Mouse (Mus musculus) cortical plate, adult 2 months (tissue): ENCODE measurements at regions not wholly inside any gene's neighbourhood (a gene's known extent, or its start where the extent isn't known, plus 50 kb on each side); places are given as distances from the start of the nearest gene placed in this dataset.

Experiments
- CTCF ChIP-seq: fragments of 200-500 bp; IDR thresholded peaks from 2 replicates; pipeline ENCODE4 v1.5.1; 2011; ENCODE audit warnings: mild to moderate bottlenecking, control low read depth, low read length; ENCODE audit not compliant: insufficient read depth; ENCODE audit errors: extremely low read depth
- POLR2A ChIP-seq: fragments of 200-500 bp; IDR thresholded peaks from 2 replicates; pipeline ENCODE4 v1.6.1; 2011; ENCODE audit warnings: mild to moderate bottlenecking, low read length, control low read depth; ENCODE audit not compliant: insufficient read depth; ENCODE audit errors: extremely low read depth

DNA sequence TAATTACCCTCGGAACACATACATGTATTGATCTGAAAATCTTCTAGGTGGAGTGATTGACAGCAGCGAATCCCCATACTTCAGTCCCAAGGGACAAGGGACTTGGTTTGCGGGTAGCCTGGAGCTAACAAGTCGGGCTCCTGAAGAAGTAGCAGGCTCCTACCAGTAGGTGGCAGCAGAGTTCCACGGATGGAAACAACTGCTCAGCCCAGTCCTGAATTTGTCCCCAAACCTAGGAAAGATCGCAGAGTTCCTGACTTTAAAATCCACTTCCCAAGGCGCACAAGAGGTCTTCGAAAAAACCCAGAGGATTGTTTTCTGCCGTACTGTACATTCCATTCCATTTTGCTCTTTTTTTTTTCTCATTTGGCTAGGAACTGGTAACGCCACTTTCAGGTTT is 169.4 kb downstream of the Arrdc4 start:
- no peak for TF ChIP-seq POLR2A
- peak; percentile 97 for TF ChIP-seq CTCF
